Mouse (Mus musculus): ENCODE measurements at regions not wholly inside any gene's neighbourhood (a gene's known extent, or its start where the extent isn't known, plus 50 kb on each side); places are given as distances from the start of the nearest gene placed in this dataset.

- no peak for DNase-seq (ENCODE audit: inconsistent age in 2 of 2, low spot score in 1 of 2)
These were observed 201.5 kb upstream of the Zfp64 start for GRCm38 (mm10) chr2:169156908-169157307.

DNA sequence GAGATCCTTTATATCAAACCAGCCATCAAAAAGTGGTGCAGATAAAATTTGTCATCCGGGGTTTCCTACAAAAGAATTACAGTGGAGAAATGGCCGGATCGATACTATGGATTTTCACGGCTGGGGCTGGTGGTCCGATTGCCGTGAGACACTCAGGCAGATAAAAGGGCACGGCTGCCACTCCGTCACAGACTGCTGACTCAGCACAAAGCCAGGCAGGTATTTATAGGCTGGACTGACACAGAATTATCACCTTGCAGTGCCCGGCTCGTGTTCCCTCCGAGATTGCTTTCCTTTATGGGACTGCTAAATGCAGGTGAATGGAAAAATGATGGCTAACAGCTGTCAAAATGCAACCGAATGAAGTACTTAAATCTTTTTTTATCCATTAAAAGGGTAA is 199.5 kb upstream of the Zfp64 start:
- DNase-seq (ENCODE audit: inconsistent age in 2 of 2, low spot score in 1 of 2), result no peak

GRCm38 (mm10) chr2:169147655-169148054 is 192.3 kb upstream of the Zfp64 start:
- DNase-seq (ENCODE audit: inconsistent age in 2 of 2, low spot score in 1 of 2), result no peak

- DNase-seq (ENCODE audit: inconsistent age in 2 of 2, low spot score in 1 of 2), result peak in 1 of 2 experiments; percentile 11
These were observed 186.8 kb upstream of the Zfp64 start for GRCm38 (mm10) chr2:169142224-169142623.

- peak; percentile 8 to 37 for DNase-seq (ENCODE audit: inconsistent age in 2 of 2, low spot score in 1 of 2)
These were observed 178.5 kb upstream of the Zfp64 start for GRCm38 (mm10) chr2:169133855-169134254.

GRCm38 (mm10) chr2:169125476-169125875 is 170.1 kb upstream of the Zfp64 start:
- no peak for DNase-seq (ENCODE audit: inconsistent age in 2 of 2, low spot score in 1 of 2)

DNA sequence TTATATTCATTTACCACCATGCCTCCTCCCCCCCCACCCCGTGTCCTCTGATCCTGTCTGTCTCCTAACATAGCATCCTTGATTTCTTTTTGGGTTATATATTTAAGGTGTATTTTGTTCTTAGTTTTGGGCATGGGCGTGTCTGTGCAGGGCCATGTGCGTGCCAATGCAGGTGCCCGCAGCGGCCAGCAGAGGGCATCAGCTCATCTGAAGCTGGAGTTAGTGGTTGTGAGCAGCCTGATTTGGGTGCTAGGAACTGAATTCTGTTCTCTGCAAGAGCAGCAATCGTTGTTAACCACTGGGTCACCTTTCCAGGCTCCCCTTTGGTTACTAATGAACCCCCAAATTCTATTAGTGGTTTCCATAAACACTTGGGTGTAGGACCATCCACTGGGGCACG is 167.5 kb upstream of the Zfp64 start:
- DNase-seq (ENCODE audit: inconsistent age in 2 of 2, low spot score in 1 of 2), result no peak

- no peak for DNase-seq (ENCODE audit: inconsistent age in 2 of 2, low spot score in 1 of 2)
These were observed 161.5 kb upstream of the Zfp64 start for GRCm38 (mm10) chr2:169116841-169117240.

GRCm38 (mm10) chr2:169109044-169109443 is 153.7 kb upstream of the Zfp64 start:
- no peak for DNase-seq (ENCODE audit: inconsistent age in 2 of 2, low spot score in 1 of 2)

- DNase-seq (ENCODE audit: inconsistent age in 2 of 2, low spot score in 1 of 2), result peak; percentile 24 to 75
These were observed 152.7 kb upstream of the Zfp64 start for GRCm38 (mm10) chr2:169108037-169108436.

DNA sequence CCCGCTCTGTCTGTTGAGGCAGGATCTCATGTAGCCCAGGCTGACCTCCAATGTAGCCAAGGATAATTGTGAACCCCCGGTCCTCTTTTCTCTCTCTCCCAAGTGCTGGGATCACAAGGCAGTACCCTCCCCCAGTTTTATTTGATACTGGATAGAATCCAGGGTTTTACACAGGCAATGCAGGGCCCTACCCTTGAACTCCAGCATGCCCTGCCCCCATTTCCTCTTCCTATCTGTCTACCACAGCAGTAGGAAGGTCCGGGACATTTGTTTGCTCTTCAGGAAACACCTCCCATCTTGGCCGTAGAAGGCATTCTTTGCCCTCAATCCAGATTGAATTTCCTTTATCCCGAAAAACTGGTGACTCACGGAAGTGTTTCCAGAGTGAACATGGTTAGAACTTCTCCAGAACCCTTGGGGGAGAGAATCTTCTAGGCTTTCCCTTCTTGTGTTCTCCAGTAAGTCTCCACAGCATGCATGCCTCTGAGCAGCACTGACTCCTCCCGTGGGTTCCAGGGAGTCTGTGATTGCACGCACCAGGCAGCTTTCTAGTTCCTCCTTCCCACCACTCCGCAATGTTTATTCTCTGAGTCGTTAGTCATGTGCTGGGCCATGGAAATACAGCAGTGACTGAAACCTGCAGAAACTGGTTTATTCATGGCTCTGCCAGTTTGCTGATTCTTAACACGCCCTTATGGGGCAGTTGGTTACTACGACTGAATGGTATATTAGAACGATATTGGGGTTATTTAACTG is 146.3 kb upstream of the Zfp64 start:
- DNase-seq (ENCODE audit: inconsistent age in 2 of 2, low spot score in 1 of 2), result peak; percentile 12 to 32

- DNase-seq (ENCODE audit: inconsistent age in 2 of 2, low spot score in 1 of 2), result no peak
These were observed 145.1 kb upstream of the Zfp64 start for GRCm38 (mm10) chr2:169100516-169100915.

GRCm38 (mm10) chr2:169099678-169100077 is 144.3 kb upstream of the Zfp64 start:
- DNase-seq (ENCODE audit: inconsistent age in 2 of 2, low spot score in 1 of 2), result no peak

GRCm38 (mm10) chr2:169098591-169098990 is 143.2 kb upstream of the Zfp64 start:
- DNase-seq (ENCODE audit: inconsistent age in 2 of 2, low spot score in 1 of 2), result no peak

DNA sequence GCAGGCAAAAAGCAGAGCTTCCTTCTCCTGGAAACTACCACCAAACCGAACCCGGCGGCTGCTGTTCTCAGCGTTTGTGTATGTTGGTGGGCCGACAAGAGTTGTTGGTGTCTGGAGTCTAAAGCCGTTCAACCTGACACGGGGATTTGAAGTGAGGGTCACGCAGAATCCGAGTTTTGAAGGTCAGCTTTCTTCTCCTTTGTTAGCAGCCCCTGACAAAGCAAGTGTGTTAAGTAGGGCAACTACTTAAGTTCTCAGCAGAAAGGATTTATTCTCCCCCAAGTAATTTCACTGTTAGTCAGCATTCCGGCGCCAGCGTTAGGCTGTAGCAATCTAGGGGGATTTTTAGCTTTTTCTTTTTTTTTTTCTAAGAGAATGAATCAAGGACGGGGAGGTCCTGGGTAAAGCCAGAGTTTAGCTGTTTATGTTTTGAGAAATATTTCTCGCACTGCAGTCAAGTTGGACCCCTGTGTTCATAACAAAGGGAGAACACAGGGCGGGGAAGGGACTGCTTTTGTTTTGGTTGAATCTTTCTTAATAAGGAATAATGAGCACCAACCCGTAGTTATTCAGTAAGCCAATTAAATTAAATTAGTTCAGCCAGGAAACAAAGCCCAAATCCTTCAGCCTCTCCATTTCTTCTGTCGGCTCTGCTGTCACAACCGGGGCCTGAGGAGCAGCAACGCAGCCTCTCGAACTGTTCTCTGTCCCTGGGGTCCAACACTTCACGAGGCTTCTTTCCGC is 138.8 kb upstream of the Zfp64 start:
- DNase-seq (ENCODE audit: inconsistent age in 2 of 2, low spot score in 1 of 2), result no peak

DNA sequence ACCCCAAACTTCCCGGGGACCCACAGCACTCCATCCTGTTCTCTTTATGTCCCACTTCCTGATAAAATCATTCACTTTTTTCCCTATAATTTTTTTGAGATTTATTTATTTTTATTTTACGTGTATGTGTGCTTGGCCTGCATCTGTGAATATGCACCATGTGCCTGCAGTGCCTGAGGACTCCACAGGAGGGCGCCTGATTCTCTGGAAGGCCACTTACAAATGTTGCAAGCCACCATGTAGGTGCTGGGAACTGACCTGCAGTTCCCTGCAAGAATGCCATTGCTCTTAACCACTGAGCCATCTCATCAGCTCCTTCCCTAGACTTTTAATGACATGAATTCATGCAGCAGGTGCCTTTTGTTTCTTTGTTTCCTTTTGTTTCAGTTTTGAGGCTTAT is 134.9 kb upstream of the Zfp64 start:
- no peak for DNase-seq (ENCODE audit: inconsistent age in 2 of 2, low spot score in 1 of 2)

DNA sequence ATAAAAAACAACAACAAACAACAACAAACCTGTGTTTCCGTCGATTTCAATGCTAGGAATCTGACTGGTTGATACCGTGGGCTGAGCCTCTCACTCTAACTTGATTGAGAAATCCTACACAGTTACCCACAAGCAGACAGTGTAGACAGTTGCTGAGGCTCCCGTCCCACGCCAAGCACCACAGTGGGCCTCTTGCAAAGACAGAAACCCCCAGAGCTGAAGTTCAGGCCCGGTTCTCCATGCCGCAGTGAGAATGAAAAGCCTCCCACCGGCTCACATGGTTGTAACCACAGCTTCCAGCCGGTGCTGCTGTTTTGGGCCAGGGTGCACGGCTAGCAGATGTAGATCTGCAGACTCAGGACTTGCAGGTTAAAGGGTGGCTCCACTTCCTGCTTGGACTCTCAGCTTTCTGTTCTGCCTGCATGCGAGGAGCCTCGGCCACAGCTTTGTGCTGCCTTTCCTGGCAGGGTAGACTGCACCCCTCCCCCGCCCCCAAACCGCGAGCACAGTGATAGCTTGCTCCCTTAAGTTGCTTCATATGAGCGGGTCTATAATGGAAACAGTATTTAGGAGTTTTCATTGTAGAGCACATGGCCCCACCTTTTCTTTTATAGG is 133.6 kb upstream of the Zfp64 start:
- DNase-seq (ENCODE audit: inconsistent age in 2 of 2, low spot score in 1 of 2), result no peak

DNA sequence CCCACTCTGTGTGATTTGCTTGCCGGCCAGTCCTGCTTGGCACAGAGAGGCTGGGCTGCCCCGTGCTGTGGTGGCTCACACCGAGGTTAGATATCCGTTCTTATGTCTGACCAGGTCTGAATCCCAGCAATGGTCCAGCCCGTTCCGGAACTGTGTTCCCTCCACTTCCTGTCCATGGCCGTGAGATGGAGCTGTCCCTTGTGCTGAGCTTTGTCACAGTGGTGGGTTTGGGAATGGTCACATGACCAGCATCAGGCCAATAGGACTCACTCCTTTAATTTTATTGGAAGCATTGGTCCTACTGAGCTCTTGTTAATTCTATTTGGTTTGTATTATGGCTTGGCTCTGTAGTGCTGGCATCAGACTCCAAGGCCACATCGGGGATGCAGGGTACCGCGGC is 132.9 kb upstream of the Zfp64 start:
- no peak for DNase-seq (ENCODE audit: inconsistent age in 2 of 2, low spot score in 1 of 2)

GRCm38 (mm10) chr2:169071267-169071666 is 115.9 kb upstream of the Zfp64 start:
- no peak for DNase-seq (ENCODE audit: inconsistent age in 2 of 2, low spot score in 1 of 2)

- no peak for DNase-seq (ENCODE audit: inconsistent age in 2 of 2, low spot score in 1 of 2)
These were observed 109.8 kb upstream of the Zfp64 start for GRCm38 (mm10) chr2:169065166-169065698.

DNA sequence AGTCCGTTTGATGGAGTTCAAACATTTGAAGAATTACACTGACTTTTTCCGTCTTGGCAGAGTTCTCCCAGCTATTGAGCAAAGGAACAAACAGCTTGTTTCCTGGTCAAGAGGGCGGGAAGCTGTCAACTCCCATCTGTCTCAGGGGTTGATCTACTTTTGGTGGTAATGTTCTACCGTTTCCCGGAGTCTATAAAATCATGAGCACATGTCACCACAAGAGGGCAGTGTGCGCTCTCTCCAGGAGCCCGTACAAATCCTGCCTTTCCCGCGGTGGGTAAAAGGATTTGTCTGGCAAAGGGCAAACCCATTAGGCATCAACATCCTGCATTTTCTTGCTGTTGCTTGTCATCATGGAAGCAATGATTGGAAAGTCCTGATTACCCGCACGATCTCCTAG is 106.1 kb upstream of the Zfp64 start:
- peak; percentile 73 to 89 for DNase-seq (ENCODE audit: inconsistent age in 2 of 2, low spot score in 1 of 2)

DNA sequence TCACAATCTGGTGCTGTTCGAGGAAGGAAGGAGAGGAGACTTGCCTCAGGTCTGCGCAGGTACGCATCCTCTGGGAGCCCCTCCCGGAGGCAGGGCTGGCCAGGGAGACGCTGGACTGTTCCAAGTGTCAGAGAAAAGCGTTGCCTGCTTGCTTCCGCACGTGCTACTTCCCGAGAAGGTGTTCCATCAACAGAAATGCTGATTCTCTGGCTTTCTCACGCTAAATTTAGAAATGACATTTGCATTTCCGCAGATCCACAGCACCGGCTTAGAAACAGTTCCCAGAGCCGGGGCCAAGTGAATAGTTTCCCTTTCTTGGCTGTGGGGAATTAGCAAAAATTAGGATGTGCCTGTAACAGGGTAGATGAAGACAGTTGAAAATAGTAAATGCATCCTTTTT is 105.1 kb upstream of the Zfp64 start:
- DNase-seq (ENCODE audit: inconsistent age in 2 of 2, low spot score in 1 of 2), result peak; percentile 16 to 34

All from adrenal gland, adult (tissue).